Mouse (Mus musculus) c-Kit-positive CD71-positive TER-119-negative erythroid progenitor cells, embryonic 14.5 days (primary cell): Measurements from ENCODE around the gene Pbsn.
"Not testable (repeated sequence)": the region's sequence is repeated elsewhere in the genome, so short reads cannot be mapped to it uniquely, and the experiment has no call there.

ENCODE experiments used
- DNase-seq: peaks from one replicate; pipeline ENCODE4 v3.0.0-alpha.2; 2013; ENCODE audit warnings: low read depth

The Pbsn gene

DNA sequence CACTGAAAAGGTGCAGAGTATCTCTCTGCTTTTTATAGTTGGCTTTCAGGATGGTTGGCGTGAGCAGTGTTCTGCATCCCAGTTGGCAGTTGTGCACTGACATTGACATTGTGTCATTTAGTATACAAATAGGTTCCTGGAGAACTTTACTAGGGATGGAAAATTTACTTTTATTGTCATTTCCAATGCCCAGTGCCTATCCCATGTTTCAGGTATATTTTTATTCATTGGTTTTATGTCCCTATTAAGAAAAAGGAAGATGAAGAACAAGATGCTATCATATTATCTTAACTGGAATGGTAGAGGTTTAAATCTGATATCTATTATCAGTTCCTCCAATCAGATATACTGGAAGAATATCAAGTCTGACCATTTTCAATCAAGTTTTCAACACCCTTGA lies at the start of gene Pbsn:
Pbsn (minus strand) TSS at position 101 of the 400 bp plus-strand sequence.
- DNase-seq = no peak

DNA sequence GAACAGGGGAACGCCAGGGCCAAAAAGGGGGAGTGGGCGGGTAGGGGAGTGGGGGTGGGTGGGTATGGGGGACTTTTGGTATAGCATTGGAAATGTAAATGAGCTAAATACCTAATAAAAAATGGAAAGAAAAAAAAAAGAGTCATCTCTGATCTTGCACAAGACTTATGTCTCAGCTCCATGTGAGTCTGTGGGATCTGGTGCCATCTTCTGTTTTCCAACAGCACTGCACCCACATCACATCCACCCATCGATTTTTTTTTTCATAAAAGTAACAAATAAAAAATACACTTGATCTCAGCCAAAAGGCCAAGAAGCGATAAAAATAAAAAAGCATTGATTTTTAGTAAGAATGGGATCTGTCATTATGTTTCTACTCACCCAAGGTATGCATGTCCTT lies 26.6 kb upstream of the Pbsn start:
- not testable (repeated sequence) for DNase-seq

DNA sequence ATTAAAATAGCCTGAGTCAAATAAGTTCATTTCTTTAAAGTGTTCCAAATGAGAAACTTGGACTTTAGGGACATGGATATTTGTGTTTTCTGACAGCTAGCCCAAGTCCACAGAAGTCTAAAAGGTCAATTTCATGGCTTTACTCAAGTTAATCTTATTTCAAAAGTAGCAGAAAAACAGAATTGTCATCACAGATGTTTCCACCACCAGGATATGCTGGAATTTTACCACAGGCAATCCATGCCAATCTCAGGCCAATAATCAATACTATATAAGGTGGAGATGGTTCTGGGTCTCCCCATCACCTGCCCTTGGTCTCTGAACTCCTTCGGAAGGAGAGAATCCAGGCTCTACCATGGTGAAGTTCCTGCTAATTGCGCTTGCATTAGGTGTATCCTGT lies 11.0 kb upstream of the Pbsn start, which contains the start of gene Gm14744:
Gm14744 (plus strand) TSS at position 301 of the 400 bp plus-strand sequence.
- DNase-seq = not testable (repeated sequence)

DNA sequence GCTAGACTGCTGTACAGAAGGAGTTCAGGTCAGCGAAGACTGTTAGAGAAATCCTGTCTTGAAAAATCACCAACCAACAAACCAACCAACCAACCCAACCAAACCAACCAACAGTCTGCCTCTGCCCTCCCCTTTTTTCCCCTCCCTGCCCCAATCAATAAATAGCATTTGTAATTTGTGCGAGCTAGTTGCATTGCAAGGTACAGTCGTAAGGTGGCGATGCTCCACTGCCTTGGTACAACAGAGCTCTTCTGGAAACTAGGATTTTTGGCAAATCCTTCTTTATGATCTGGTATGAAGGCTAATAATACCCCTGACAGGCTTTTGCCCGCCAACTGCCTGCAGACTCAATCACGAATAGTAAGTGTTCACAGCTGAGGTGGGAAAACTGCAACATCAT lies 41.4 kb downstream of the Pbsn start:
- no peak for DNase-seq

DNA sequence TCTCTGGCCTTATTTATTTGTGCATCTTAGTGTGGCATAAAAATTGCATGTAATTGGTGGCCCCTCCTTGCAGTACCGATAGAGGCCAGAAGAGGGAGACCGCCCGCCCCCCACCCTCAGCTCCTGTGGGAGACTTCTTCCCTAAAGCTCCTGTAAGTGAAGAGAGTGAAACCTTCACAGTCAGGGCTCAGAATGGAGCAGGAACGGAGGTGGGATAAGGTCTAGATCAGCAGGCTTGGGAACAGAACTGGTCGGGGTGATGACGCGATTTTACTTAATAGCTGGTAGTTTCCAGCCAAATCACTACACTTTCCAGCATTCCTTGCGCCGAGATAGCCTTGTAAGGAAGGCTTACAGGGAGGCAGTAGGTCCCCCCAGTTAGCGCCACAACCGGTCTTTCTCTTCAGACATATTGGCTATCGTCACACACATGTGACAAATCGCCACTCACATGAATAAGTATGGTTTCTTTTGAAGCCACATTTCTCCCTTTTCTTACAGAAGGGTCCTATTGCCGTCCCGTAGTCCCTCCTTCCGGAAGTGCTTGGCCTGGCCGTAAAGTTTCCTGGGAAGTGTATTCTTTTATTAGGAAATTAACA lies 42.7 kb downstream of the Pbsn start:
- peak; percentile 23 for DNase-seq

GRCm38 (mm10) chrX:77808602-77809001 lies 44.8 kb downstream of the Pbsn start:
- no peak for DNase-seq

GRCm38 (mm10) chrX:77802293-77802692 lies 51.1 kb downstream of the Pbsn start:
- no peak for DNase-seq

DNA sequence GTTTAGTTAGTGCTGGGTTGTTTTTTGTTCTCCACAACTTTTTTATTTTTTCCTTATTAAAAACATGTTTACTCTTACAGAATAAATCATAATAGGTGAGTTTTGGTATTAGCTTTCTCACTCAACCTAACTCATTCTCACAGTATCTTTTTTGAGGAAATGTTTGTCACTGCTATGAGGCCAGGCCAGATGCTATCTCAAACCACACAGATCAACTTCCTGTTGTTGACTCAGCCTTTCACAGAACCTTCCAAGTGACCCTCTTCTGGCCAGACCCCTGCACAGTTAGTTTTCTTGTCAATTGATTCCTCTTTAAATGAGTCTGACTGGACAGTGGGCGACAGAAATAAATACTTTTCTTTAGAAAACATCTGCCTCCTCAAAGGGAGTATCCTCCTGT lies 51.9 kb downstream of the Pbsn start:
- DNase-seq = no peak

DNA sequence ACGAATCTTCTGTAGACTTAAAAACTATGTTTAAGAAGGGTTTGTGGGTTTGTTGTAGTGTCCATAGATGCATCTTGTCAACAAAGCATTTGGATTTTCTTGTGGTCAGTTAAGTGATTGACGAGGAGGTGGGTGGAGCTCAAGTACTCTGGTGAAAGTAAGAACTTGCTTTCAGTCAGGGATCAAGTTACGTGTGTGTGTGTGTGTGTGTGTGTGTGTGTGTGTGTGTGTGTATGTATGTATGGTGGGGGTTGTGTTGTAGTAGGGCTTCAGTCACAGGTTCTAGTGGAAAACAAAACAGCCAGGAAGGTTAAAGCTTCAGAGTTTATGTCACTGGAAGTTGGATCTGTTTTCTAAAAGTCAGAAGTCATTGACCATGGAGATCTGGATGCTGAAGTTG lies 53.9 kb downstream of the Pbsn start:
- DNase-seq = no peak

GRCm38 (mm10) chrX:77797801-77798200 lies 55.6 kb downstream of the Pbsn start:
- no peak for DNase-seq

DNA sequence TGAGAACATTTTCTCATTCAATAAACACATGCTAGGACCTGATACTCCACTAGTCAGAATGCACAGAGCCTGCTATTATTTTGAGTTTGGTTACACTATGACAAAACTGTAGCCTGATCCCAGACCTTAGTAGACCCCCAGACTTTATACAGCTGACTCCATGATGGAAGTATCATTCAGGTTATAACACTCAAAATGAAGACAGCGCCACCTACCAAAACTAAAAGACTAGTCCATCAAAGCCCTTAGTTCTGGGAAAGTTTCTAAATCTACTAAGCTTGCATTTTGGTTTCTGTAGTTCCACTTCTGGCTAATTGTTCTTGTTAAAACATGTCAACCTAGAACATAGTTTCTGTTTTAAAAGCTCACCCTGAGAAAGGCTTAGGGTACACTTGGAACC lies 56.5 kb downstream of the Pbsn start:
- no peak for DNase-seq

- peak; percentile 25 for DNase-seq
Observed at GRCm38 (mm10) chrX:77796238-77796835, 57.1 kb downstream of the Pbsn start, which contains the start of gene Prkx. Gene Prkx, minus strand, starts transcription at chrX:77796278.

DNA sequence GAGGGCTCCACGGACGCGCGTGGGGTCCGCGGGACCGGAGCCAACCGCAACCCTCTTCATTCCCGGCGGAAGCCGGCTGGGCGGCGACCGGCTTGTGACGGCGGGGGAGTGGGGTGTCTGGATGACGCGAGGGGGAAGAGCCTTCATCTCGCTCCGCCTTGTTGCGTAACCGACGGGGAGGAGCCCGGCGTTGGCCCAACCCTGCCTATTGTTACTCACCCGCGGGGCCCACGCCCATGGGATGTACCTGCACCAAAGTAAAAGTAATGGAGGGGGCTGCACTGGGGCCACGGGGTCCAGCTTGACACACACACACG lies 57.6 kb downstream of the Pbsn start:
- DNase-seq = peak; percentile 66

- peak; percentile 7 for DNase-seq
Observed at GRCm38 (mm10) chrX:77794962-77795857, 58.2 kb downstream of the Pbsn start.

- DNase-seq = no peak
Observed at GRCm38 (mm10) chrX:77788675-77789074, 64.7 kb downstream of the Pbsn start.
